Mouse (Mus musculus) olfactory bulb, adult 2 months (tissue): ENCODE data around the gene Olfr287.

Source experiments
- CTCF ChIP-seq: fragments of 200-500 bp; IDR thresholded peaks from 2 replicates; pipeline ENCODE4 v1.5.1; 2012; ENCODE audit warnings: low read depth, mild to moderate bottlenecking, low read length, moderate library complexity; ENCODE audit not compliant: insufficient read depth
- POLR2A ChIP-seq: fragments of 200-500 bp; IDR thresholded peaks from 2 replicates; pipeline ENCODE4 v1.6.1; 2012; ENCODE audit warnings: mild to moderate bottlenecking, low read depth, low read length, moderate library complexity; ENCODE audit not compliant: insufficient read depth

DNA sequence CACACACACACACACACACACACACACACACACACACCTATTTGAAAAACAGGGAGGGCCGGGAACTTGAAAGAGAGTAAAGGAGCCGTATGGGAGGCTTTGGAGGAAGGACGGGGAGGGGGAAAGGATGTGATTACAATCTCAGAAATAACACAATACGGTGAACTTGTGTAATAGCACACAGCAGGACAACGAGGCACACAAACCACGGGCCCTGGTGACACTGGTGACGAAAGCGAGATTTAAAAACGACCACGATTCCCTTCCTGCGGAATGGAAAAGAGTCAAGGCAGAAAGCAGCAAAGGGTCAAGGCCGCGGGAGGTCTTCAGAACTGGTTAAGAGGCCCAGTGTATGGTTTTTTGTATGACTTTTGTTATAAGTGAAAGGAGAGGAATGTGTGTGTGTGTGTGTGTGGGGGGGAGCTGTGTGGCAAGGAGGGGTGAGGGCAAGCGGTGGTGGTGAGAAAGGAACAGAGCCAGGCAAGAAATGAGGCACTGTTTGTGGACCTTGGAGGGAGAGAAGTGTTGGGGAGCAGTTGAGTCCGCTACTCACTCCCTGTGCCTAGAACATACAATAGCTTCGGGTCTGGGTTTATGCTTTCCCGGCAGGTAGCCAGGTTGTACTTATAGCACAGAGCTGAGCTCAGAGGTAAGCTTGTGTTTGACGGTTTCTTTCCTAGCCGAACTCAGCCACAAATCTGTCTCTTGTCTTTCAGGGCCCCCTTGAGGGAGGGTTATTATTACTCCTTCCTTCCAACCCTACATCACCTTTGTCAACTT is 59.6 kb downstream of the Olfr287 start:
- no peak for TF ChIP-seq CTCF
- no peak for TF ChIP-seq POLR2A
